ENCODE assay signal across 20 mouse cellular contexts in the genomic region with DNA sequence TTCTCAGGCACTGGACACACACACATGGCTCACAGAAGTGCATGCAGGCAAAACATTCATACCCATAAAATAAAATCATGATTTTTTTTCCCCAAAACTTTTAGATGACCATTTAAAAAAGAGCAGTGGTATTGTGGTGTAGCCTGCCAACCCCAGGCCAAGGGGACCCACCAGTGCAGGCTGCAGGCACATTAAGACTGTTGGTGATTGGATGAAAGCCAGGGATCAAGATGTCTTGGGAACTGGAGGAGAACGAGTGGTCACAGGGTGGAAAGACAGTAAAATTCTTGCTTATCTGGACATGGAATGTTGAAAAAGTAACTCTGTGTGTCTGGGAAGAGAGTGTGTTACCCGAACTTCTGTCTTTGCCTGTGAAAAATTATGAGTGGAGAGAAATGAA. TPM values are rescaled to one million over a fixed set of nuclear protein-coding genes. Genes with fewer than 3 reads are reported as not detected.
DNase-seq lines count a peak whose midpoint lies in the region; ATAC-seq and TF ChIP-seq lines count a peak whose summit lies in the region.
"Had no signal": no experiment of that assay in that cellular context is flagged by ENCODE, and none has a peak within 500 bp of the region (broad histone marks: within the 10 kb centered on the region; RNA-seq: fewer than 3 reads in every experiment).

No protein-coding gene starts in this region.

- no peaks in the 10 kb centered on the region for H3K27me3 ChIP-seq in kidney, embryonic 16.5 days (ENCODE audit: insufficient read depth, low read length)
- H3K27me3 ChIP-seq in lung, embryonic 14.5 days (ENCODE audit: insufficient read depth, low read length): no peaks in the 10 kb centered on the region
- H3K27me3 ChIP-seq in lung, postnatal 0 days (replicated peaks; ENCODE audit: insufficient read depth, low read length): no peaks in the 10 kb centered on the region
- H3K27me3 ChIP-seq in limb, embryonic 10.5 days (ENCODE audit: low read depth, poor library complexity, severe bottlenecking): no peaks in the 10 kb centered on the region
- H3K27me3 ChIP-seq in stomach, postnatal 0 days (ENCODE audit: control insufficient read depth, insufficient read depth, low read length): no peaks in the 10 kb centered on the region
- H3K27me3 ChIP-seq: embryonic facial prominence, embryonic 13.5 days; forebrain, embryonic 13.5 days; heart, embryonic 13.5 days; hindbrain, embryonic 12.5 days had no signal

- no peak overlapping the region for H3K4me3 ChIP-seq in kidney, embryonic 16.5 days (ENCODE audit: low read length)
- no peak overlapping the region for H3K4me3 ChIP-seq in lung, embryonic 14.5 days (ENCODE audit: low read depth, low read length)
- H3K4me3 ChIP-seq in lung, postnatal 0 days (ENCODE audit: low read depth, low read length): no peak overlapping the region
- H3K4me3 ChIP-seq in limb, embryonic 10.5 days: no peak overlapping the region
- H3K4me3 ChIP-seq in stomach, postnatal 0 days (ENCODE audit: low read depth, low read length): no peak overlapping the region
- H3K4me3 ChIP-seq: embryonic facial prominence, embryonic 13.5 days; forebrain, embryonic 13.5 days; gastrocnemius, adult 2 months; heart, embryonic 13.5 days; hindbrain, embryonic 12.5 days had no signal

- peak; percentile 68 for DNase-seq in kidney, adult 9 months
- DNase-seq in lung, embryonic 14.5 days: peak; percentile 49
- no peak for DNase-seq in lung, postnatal 0 days (ENCODE audit: low spot score)
- peak; percentile 8 for DNase-seq in limb, embryonic 10.5 days (ENCODE audit: low spot score)
- peak; percentile 2 for DNase-seq in stomach, postnatal 0 days (ENCODE audit: low spot score)
- DNase-seq: adrenal gland, adult 2 months; adrenal gland, postnatal 25 days; cerebellum, adult 18-20 months; cerebellum, adult 9-11 months; cerebellum, postnatal 36 days; forebrain, postnatal 0 days; gastrocnemius, adult 2 months; gastrocnemius, postnatal 25 days; heart, postnatal 4 days had no signal

- H3K36me3 ChIP-seq in kidney, embryonic 16.5 days (ENCODE audit: insufficient read depth, low read length): no peaks in the 10 kb centered on the region
- H3K36me3 ChIP-seq in lung, embryonic 14.5 days (ENCODE audit: insufficient read depth): no peaks in the 10 kb centered on the region
- H3K36me3 ChIP-seq in lung, postnatal 0 days (ENCODE audit: insufficient read depth, low read length): no peaks in the 10 kb centered on the region
- H3K36me3 ChIP-seq in limb, embryonic 10.5 days: no peaks in the 10 kb centered on the region
- H3K36me3 ChIP-seq in stomach, postnatal 0 days (ENCODE audit: control insufficient read depth, insufficient read depth, low read length): no peaks in the 10 kb centered on the region
- H3K36me3 ChIP-seq: embryonic facial prominence, embryonic 13.5 days; heart, embryonic 13.5 days; hindbrain, embryonic 12.5 days had no signal

- no peaks in the 10 kb centered on the region for H3K4me1 ChIP-seq in kidney, embryonic 16.5 days (ENCODE audit: insufficient read depth, low read length)
- no peaks in the 10 kb centered on the region for H3K4me1 ChIP-seq in lung, embryonic 14.5 days (ENCODE audit: insufficient read depth)
- no peaks in the 10 kb centered on the region for H3K4me1 ChIP-seq in lung, postnatal 0 days (ENCODE audit: insufficient read depth, low read depth, low read length)
- H3K4me1 ChIP-seq in limb, embryonic 10.5 days: no peaks in the 10 kb centered on the region
- H3K4me1 ChIP-seq in stomach, postnatal 0 days (replicated peaks; ENCODE audit: control insufficient read depth, insufficient read depth): no peaks in the 10 kb centered on the region
- H3K4me1 ChIP-seq: embryonic facial prominence, embryonic 13.5 days; forebrain, embryonic 13.5 days; heart, embryonic 13.5 days; hindbrain, embryonic 12.5 days had no signal

- no peak overlapping the region for H3K9ac ChIP-seq in kidney, embryonic 16.5 days (replicated peaks; ENCODE audit: low read length)
- no peak overlapping the region for H3K9ac ChIP-seq in lung, embryonic 14.5 days
- no peak overlapping the region for H3K9ac ChIP-seq in lung, postnatal 0 days (replicated peaks; ENCODE audit: low read depth)
- H3K9ac ChIP-seq in stomach, postnatal 0 days (ENCODE audit: low read length): no peak overlapping the region
- H3K9ac ChIP-seq: embryonic facial prominence, embryonic 13.5 days; forebrain, embryonic 13.5 days; forebrain, postnatal 0 days; heart, embryonic 13.5 days; hindbrain, embryonic 12.5 days had no signal

- TF ChIP-seq CTCF in lung, embryonic 14.5 days (IDR thresholded peaks at IDR 0.05; ENCODE audit: low read depth): no peak
- no peak for TF ChIP-seq CTCF in lung, postnatal 0 days (IDR thresholded peaks at IDR 0.05)
- no peak for TF ChIP-seq CTCF in stomach, postnatal 0 days (IDR thresholded peaks at IDR 0.05; ENCODE audit: low read depth)

- no peak for ATAC-seq in kidney, embryonic 16.5 days (ENCODE audit: low FRiP score, low TSS enrichment)
- ATAC-seq in lung, embryonic 14.5 days (ENCODE audit: insufficient read depth): peak; percentile 62; the same call in 1 of the 2 replicates
- no peak for ATAC-seq in lung, postnatal 0 days
- no peak for ATAC-seq in stomach, postnatal 0 days (ENCODE audit: low FRiP score, low TSS enrichment)
- ATAC-seq: forebrain, embryonic 13.5 days; forebrain, postnatal 0 days had no signal

- WGBS in kidney, embryonic 16.5 days: 34% methylated on average over 2 of the region's 2 CpGs
- WGBS in lung, embryonic 14.5 days: 20% methylated on average over 2 of the region's 2 CpGs
- WGBS in lung, postnatal 0 days: 16% methylated on average over 2 of the region's 2 CpGs
- 60% methylated on average over 2 of the region's 2 CpGs for WGBS in limb, embryonic 10.5 days
- 34% methylated on average over 2 of the region's 2 CpGs for WGBS in stomach, postnatal 0 days

- no peak for TF ChIP-seq EP300 in lung, postnatal 0 days (IDR thresholded peaks at IDR 0.05)
- TF ChIP-seq EP300 in stomach, postnatal 0 days (optimal IDR thresholded peaks at IDR 0.05): no peak

- no peak overlapping the region for H3K27ac ChIP-seq in kidney, embryonic 16.5 days (ENCODE audit: low read length)
- H3K27ac ChIP-seq in lung, embryonic 14.5 days (ENCODE audit: low read depth): no peak overlapping the region; the same call in 1 of the 2 replicates
- H3K27ac ChIP-seq in lung, postnatal 0 days (ENCODE audit: low read length): no peak overlapping the region
- H3K27ac ChIP-seq in limb, embryonic 10.5 days: no peak overlapping the region
- H3K27ac ChIP-seq in stomach, postnatal 0 days (replicated peaks): no peak overlapping the region
- H3K27ac ChIP-seq: embryonic facial prominence, embryonic 13.5 days; forebrain, embryonic 13.5 days; gastrocnemius, adult 2 months; heart, embryonic 13.5 days; hindbrain, embryonic 12.5 days had no signal

- H3K4me2 ChIP-seq in kidney, embryonic 16.5 days (replicated peaks; ENCODE audit: low read depth, low read length): no peak overlapping the region
- no peak overlapping the region for H3K4me2 ChIP-seq in lung, embryonic 14.5 days
- H3K4me2 ChIP-seq in lung, postnatal 0 days (replicated peaks; ENCODE audit: low read depth, low read length): no peak overlapping the region
- no peak overlapping the region for H3K4me2 ChIP-seq in stomach, postnatal 0 days (replicated peaks; ENCODE audit: low read depth)
- H3K4me2 ChIP-seq: embryonic facial prominence, embryonic 13.5 days; forebrain, embryonic 13.5 days; heart, embryonic 13.5 days; hindbrain, embryonic 12.5 days had no signal

- no peaks in the 10 kb centered on the region for H3K9me3 ChIP-seq in kidney, embryonic 16.5 days (ENCODE audit: low read length)
- no peaks in the 10 kb centered on the region for H3K9me3 ChIP-seq in lung, embryonic 14.5 days (ENCODE audit: low read depth, low read length)
- no peaks in the 10 kb centered on the region for H3K9me3 ChIP-seq in lung, postnatal 0 days (ENCODE audit: low read length)
- no peaks in the 10 kb centered on the region for H3K9me3 ChIP-seq in limb, embryonic 10.5 days (replicated peaks)
- no peaks in the 10 kb centered on the region for H3K9me3 ChIP-seq in stomach, postnatal 0 days (ENCODE audit: control insufficient read depth, low read length)
- H3K9me3 ChIP-seq: embryonic facial prominence, embryonic 13.5 days; forebrain, embryonic 13.5 days; heart, embryonic 13.5 days; hindbrain, embryonic 12.5 days had no signal

RNA-seq across cellular contexts. Expression of a gene that starts 27.9 kb away (rescaled TPM):
- polyA plus RNA-seq in kidney, embryonic 16.5 days (2015; fragmentation: Nextera tagmentation; extraction: Ambion mirVana): not detected in 2 replicates
- polyA plus RNA-seq in lung, embryonic 14.5 days (2014; fragmentation: Nextera tagmentation; extraction: Ambion mirVana): not detected in 2 replicates
- polyA plus RNA-seq in lung, postnatal 0 days (2015; fragmentation: Nextera tagmentation; extraction: Ambion mirVana): not detected in 2 replicates
- not detected in 2 replicates for polyA plus RNA-seq in limb, embryonic 10.5 days (2016; fragmentation: Nextera tagmentation; extraction: Ambion mirVana)
- polyA plus RNA-seq in stomach, postnatal 0 days (2015; fragmentation: Nextera tagmentation; extraction: Ambion mirVana): not detected in 2 replicates
- polyA plus RNA-seq: adrenal gland, adult 2 months; embryonic facial prominence, embryonic 13.5 days; forebrain, embryonic 13.5 days; forebrain, postnatal 0 days; heart, embryonic 13.5 days; heart, postnatal 0 days; hindbrain, embryonic 12.5 days had no signal
